Mouse (Mus musculus) heart, postnatal 0 days (tissue): ENCODE results near the gene Fam172a.

Experiments used
- CTCF ChIP-seq: IDR thresholded peaks from 2 replicates; pipeline ENCODE4 v1.5.1; 2016; ENCODE audit warnings: antibody characterized with exemption, control low read depth, low read depth
- EP300 ChIP-seq: IDR thresholded peaks from 2 replicates; pipeline ENCODE4 v1.6.1; 2016; ENCODE audit warnings: antibody characterized with exemption, low read depth

- TF ChIP-seq EP300, result no peak
- no peak for TF ChIP-seq CTCF
These were observed 475.6 kb downstream of the Fam172a start for GRCm38 (mm10) chr13:78177381-78177950.
